19 mouse cellular contexts compared by ENCODE assay signal in the genomic region with DNA sequence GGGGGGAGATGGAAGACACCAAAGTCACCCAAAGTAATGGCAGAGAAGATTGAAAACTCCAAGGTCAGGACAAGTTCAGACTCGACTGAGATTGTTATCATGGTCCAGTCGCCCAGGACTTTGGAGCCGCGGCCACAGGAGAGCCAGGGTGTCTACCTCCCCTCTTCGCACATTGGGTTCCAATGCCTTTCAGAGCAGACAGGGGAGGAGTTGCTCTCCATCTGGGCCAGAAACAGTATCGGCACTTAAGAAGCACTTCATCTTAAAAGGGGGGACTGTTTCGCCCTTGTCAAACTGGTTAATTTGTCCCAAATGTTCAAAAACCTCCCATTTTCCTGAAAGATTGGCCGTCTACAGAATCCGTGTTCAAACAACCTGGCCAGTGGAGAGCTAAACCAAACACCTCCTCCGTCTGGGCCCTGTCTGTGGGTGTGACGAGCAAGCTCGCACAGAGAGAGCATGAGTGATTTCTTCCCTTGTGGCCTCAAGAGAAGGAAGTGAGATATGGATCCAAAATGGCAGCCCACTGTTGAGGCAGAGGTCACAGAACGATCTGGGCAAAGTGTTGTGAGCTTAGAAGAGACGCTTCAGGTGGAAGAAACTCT.
"Had no signal": no experiment of that assay in that cellular context is flagged by ENCODE, and none has a peak within 500 bp of the region (broad histone marks: within the 10 kb centered on the region; RNA-seq: fewer than 3 reads in every experiment).

No protein-coding gene starts in this region.

- H3K27ac ChIP-seq: liver, embryonic 12.5 days; liver, embryonic 14.5 days; midbrain, embryonic 10.5 days; midbrain, embryonic 12.5 days; neural tube, embryonic 13.5 days; neural tube, embryonic 15.5 days had no signal

- H3K4me1 ChIP-seq: liver, embryonic 12.5 days; midbrain, embryonic 12.5 days; neural tube, embryonic 13.5 days; neural tube, embryonic 15.5 days had no signal

- H3K4me3 ChIP-seq: liver, embryonic 12.5 days; midbrain, embryonic 10.5 days; midbrain, embryonic 12.5 days; myocyte; neural tube, embryonic 13.5 days; neural tube, embryonic 15.5 days had no signal

- ATAC-seq: liver, embryonic 12.5 days; midbrain, embryonic 16.5 days had no signal

- H3K9ac ChIP-seq: liver, embryonic 12.5 days; liver, embryonic 14.5 days; midbrain, embryonic 12.5 days; neural tube, embryonic 13.5 days; neural tube, embryonic 15.5 days had no signal

- H3K4me2 ChIP-seq: liver, embryonic 12.5 days; midbrain, embryonic 12.5 days; neural tube, embryonic 13.5 days; neural tube, embryonic 15.5 days had no signal

- H3K9me3 ChIP-seq: liver, embryonic 12.5 days; midbrain, embryonic 10.5 days; midbrain, embryonic 12.5 days; neural tube, embryonic 13.5 days; neural tube, embryonic 15.5 days had no signal

- DNase-seq: lung, adult 18-20 months; lung, postnatal 10 days; lung, postnatal 4 days; retina, postnatal 1 day; right cerebral cortex, adult 18-20 months; right cerebral cortex, postnatal 25 days; right cerebral cortex, postnatal 4 days; spleen, adult 18-20 months; thymus, adult 18-20 months; thymus, postnatal 14 days; thymus, postnatal 36 days had no signal

- H3K27me3 ChIP-seq: liver, embryonic 12.5 days; midbrain, embryonic 12.5 days; neural tube, embryonic 13.5 days; neural tube, embryonic 15.5 days had no signal

- H3K36me3 ChIP-seq: liver, embryonic 12.5 days; midbrain, embryonic 10.5 days; midbrain, embryonic 12.5 days; neural tube, embryonic 13.5 days; neural tube, embryonic 15.5 days had no signal
